Mouse (Mus musculus): ENCODE data around the gene Psrc1.

- TF ChIP-seq EP300 (IDR thresholded peaks at IDR 0.05; ENCODE audit: low read depth) (no peak), CTCF (IDR thresholded peaks at IDR 0.05; ENCODE audit: low read depth) (no peak)
Observed at GRCm38 (mm10) chr3:108398281-108398680, 14.6 kb downstream of the Psrc1 start.
